Mouse (Mus musculus) stomach, embryonic 16.5 days (tissue): Measurements from ENCODE around the gene Cdc42. TPM values are rescaled to one million over a fixed set of nuclear protein-coding genes. Genes with fewer than 3 reads are reported as not detected.

Source experiments
- ATAC-seq: fragments of 200-750 bp; cut with Nextera tagmentation; 2 replicates; pipeline ENCODE4 v1.8.0; 2017; ENCODE audit warnings: moderate number of reproducible peaks, moderate TSS enrichment; ENCODE audit not compliant: insufficient read depth, low FRiP score
- H3K27ac ChIP-seq: fragments of 300-500 bp; sonication (generic); 2 replicates; pipeline ENCODE4 v1.5.1; 2014; ENCODE audit warnings: low read length
- H3K27me3 ChIP-seq: fragments of 300-500 bp; sonication (generic); 2 replicates; pipeline ENCODE4 v1.6.1; 2014; ENCODE audit warnings: low read length, control low read depth, mixed read lengths; ENCODE audit not compliant: control insufficient read depth, insufficient read depth
- H3K36me3 ChIP-seq: fragments of 300-500 bp; sonication (generic); 2 replicates; pipeline ENCODE4 v1.6.1; 2014; ENCODE audit warnings: low read length; ENCODE audit not compliant: control insufficient read depth, insufficient read depth
- H3K4me1 ChIP-seq: fragments of 300-500 bp; sonication (generic); 2 replicates; pipeline ENCODE4 v1.6.1; 2014; ENCODE audit warnings: low read length, control low read depth, mixed read lengths; ENCODE audit not compliant: control insufficient read depth, insufficient read depth
- H3K4me2 ChIP-seq: fragments of 300-500 bp; sonication (generic); 2 replicates; pipeline ENCODE4 v1.6.1; 2014; ENCODE audit warnings: low read depth, low read length, mixed read lengths
- H3K4me3 ChIP-seq: fragments of 300-500 bp; sonication (generic); replicated peaks from 2 replicates; pipeline ENCODE4 v1.5.1; 2014; ENCODE audit warnings: mild to moderate bottlenecking, low read length
- H3K9ac ChIP-seq: fragments of 300-500 bp; sonication (generic); 2 replicates; pipeline ENCODE4 v1.6.1; 2014; ENCODE audit warnings: low read length
- H3K9me3 ChIP-seq: fragments of 300-500 bp; sonication (generic); replicated peaks from 2 replicates; pipeline ENCODE4 v1.6.1; 2016; ENCODE audit warnings: low read length, control low read depth; ENCODE audit not compliant: control insufficient read depth
- WGBS: fragments of 180-500 bp; shearing (Covaris S2); extraction: QIAGEN DNeasy Blood & Tissue Kit; methylation state at CpG from one replicate; pipeline ENCODE4 v1.1.7; 2014; 5-methylcytosine and 5-hydroxymethylcytosine counted together
- polyA plus RNA-seq: library from polyadenylated mRNA; unstranded; fragments of >200 nt; fragmentation: Nextera tagmentation; extraction: Ambion mirVana; gene quantifications from 2 replicates; pipeline ENCODE4 v1.2.1, GENCODE M21; 2015

The Cdc42 gene
- polyA plus RNA-seq, 1 experiment from 2014 or later = 710 TPM

- Histone ChIP-seq H3K27me3 (no peaks in the 10 kb centered on the region), H3K9ac (no peak overlapping the region), H3K4me3 (no peak overlapping the region), H3K27ac (peak overlapping the region; percentile 6; the same call in 1 of the 2 replicates), H3K36me3 (no peaks in the 10 kb centered on the region), H3K9me3 (no peaks in the 10 kb centered on the region), H3K4me1 (peaks cover 20% of the 10 kb centered on the region), H3K4me2 (no peak overlapping the region)
- 81% methylated on average over 19 of the region's 19 CpGs for WGBS
- no peak for ATAC-seq
These were observed 8.0 kb upstream of the Cdc42 start for GRCm38 (mm10) chr4:137365356-137366062.

DNA sequence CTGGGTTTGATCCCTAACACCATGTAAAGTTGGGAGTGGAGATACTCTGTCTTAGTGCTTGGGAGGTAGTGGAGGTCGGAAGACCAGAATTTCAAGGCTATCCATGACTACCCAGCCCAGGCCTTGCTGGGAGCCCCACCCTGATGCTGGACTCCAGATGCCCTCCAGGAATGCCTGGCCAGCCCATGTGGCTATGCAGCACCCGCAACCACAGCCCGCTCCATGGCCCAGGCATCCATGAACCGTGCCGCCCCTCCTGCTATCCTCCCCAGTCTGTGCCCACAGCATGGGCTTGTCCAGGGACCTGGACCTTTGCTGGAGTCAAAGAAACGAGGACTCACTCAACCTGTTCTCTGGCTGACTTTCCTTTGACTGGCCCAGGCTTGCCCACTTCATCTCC is 7.3 kb upstream of the Cdc42 start:
- Histone ChIP-seq H3K9me3 (no peaks in the 10 kb centered on the region), H3K4me2 (no peak overlapping the region), H3K27me3 (no peaks in the 10 kb centered on the region), H3K36me3 (no peaks in the 10 kb centered on the region), H3K4me3 (no peak overlapping the region), H3K27ac (peak overlapping the region; percentile 1; the same call in 1 of the 2 replicates), H3K4me1 (peaks cover 15% of the 10 kb centered on the region), H3K9ac (no peak overlapping the region)
- WGBS = 77% methylated on average over 6 of the region's 6 CpGs
- no peak for ATAC-seq

DNA sequence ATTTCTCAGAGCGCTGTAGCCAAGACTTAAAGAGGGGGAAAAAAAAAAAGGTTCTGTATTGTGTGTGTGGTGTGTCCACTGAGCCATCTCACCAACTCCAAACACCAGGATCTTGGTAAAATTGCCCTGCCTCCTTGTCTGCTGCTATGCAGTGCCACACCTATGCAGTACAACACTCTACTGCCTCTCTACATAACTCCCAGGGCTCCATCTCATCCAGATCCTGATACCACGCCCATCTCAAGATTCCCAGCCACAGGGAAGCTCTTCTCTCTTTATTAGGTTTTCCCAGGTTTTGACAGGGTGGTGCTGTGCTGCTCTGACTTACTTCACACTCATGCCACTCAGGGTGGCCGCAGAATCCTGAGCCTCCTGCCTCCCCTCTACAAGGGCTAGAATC is 3.5 kb upstream of the Cdc42 start:
- WGBS = 60% methylated on average over 3 of the region's 3 CpGs
- ATAC-seq = no peak

GRCm38 (mm10) chr4:137358291-137359002 is 927 bp upstream of the Cdc42 start:
- Histone ChIP-seq H3K9ac (no peak overlapping the region), H3K36me3 (no peaks in the 10 kb centered on the region), H3K4me2 (peak overlapping the region; percentile 10), H3K4me3 (no peak overlapping the region; the same call in 1 of the 2 replicates), H3K27me3 (no peaks in the 10 kb centered on the region), H3K9me3 (no peaks in the 10 kb centered on the region), H3K4me1 (peaks cover 23% of the 10 kb centered on the region), H3K27ac (0 out of 2 replicates have a peak overlapping the region, but pooled peaks have one; percentile 16)
- 47% methylated on average over 14 of the region's 14 CpGs for WGBS
- no peak for ATAC-seq

More for the DNA sequence above, 3.5 kb upstream of the Cdc42 start:
- H3K4me2 ChIP-seq = no peak overlapping the region
- peaks cover 7% of the 10 kb centered on the region; the same call in 1 of the 2 replicates for H3K4me1 ChIP-seq
- H3K36me3 ChIP-seq = no peaks in the 10 kb centered on the region
- no peak overlapping the region for H3K27ac ChIP-seq
- no peaks in the 10 kb centered on the region for H3K9me3 ChIP-seq
- no peak overlapping the region for H3K9ac ChIP-seq
- no peak overlapping the region for H3K4me3 ChIP-seq
- H3K27me3 ChIP-seq = no peaks in the 10 kb centered on the region

DNA sequence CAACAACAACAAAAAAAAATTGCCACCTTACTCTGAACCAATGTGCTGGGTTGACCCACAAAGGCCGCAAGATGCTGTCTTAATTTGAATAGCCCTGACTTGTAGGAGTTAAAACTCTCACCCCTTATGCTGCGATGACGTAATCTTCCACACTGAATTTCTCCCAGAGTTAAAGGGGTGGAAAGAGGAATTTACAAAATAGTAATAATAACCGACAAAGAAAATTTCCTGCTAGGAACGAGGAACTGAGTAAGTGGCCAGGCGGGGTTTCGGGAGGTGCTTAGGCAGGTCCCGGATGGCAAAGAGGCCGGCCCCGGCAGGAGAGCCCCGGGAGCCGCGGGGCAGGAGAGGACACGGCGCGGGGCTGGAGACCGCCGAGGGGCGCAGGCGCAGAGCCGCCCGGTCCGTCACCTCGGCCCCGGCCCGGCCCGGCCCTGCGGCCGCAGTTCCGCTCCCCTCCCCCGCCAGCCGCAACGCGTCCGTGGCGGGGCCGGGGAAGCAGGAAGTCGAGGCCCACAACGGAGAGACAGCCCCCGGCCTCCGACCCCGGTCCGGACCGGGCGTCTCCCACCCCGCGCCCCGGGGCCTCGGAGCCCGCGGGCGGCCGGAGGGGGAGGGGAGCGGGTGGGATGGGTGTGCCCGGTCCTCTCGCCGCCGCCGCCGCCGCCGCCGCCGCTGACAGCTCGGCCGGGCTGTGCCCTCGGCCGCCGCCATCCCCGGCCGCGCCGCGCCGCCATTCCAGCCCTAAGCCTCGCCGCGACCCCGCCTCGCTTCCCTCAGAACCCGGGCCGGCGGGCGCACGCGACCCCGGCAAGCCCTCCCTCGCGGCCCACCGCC is 628 bp downstream of the Cdc42 start:
- Histone ChIP-seq H3K4me3 (peak overlapping the region; percentile 98), H3K9me3 (no peaks in the 10 kb centered on the region)
- WGBS = under 1% methylated on average over 72 of the region's 90 CpGs

DNA sequence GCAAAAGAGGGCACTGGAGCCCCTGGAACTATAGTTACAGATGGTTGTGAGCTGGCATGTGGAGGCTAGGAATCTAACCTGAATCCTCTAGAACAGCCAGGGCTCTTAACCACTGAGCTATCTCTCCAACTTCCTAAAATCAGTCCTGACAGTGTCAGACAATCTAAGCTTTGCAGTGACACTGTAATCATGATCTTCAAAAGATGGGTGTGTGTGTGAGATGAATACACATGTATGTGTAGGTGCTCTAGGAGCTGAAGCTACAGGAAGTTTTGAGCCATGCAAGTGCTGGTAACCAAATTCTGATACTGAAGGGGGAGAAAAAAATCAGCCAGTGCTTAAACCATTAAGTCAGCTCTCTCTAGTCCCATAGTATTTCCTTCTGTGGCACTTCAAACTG is 6.9 kb downstream of the Cdc42 start:
- Histone ChIP-seq H3K4me1 (peaks cover 26% of the 10 kb centered on the region), H3K36me3 (no peaks in the 10 kb centered on the region), H3K4me2 (no peak overlapping the region), H3K9ac (no peak overlapping the region), H3K27me3 (no peaks in the 10 kb centered on the region), H3K27ac (no peak overlapping the region), H3K4me3 (no peak overlapping the region), H3K9me3 (no peaks in the 10 kb centered on the region)
- no peak for ATAC-seq

More for the DNA sequence above, 628 bp downstream of the Cdc42 start:
- Histone ChIP-seq H3K27me3 (no peaks in the 10 kb centered on the region), H3K36me3 (no peaks in the 10 kb centered on the region), H3K4me2 (peak overlapping the region; percentile 90), H3K27ac (peak overlapping the region; percentile 98), H3K4me1 (peaks cover 32% of the 10 kb centered on the region), H3K9ac (peak overlapping the region; percentile 100)
- peak; percentile 65 for ATAC-seq

DNA sequence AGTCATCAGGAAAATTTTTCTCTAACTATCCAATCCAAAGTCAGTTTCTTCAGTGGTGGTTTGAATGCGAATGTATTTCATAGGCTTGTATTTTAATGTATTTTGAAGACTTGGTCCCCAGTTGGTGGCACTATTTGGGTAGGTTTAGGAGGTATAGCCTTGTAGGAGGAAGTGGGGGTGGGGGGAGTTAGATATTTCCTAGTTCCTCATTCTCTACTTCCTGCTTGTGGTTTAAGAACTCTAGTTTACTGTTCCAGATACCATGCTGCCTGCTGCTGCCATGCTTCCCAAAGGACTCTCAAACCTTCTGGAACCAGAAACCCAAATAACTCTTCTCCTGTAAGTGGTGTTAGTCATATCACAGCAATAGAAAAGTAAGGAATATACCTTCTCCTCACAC is 11.7 kb downstream of the Cdc42 start:
- Histone ChIP-seq H3K4me2 (no peak overlapping the region), H3K27ac (no peak overlapping the region), H3K9me3 (no peaks in the 10 kb centered on the region), H3K36me3 (no peaks in the 10 kb centered on the region), H3K4me1 (0 out of 2 replicates have a peak, but pooled peaks cover 3% of the 10 kb centered on the region), H3K4me3 (no peak overlapping the region), H3K9ac (no peak overlapping the region), H3K27me3 (no peaks in the 10 kb centered on the region)
- ATAC-seq = no peak
- WGBS = 93% methylated on average over 1 of the region's 1 CpGs

DNA sequence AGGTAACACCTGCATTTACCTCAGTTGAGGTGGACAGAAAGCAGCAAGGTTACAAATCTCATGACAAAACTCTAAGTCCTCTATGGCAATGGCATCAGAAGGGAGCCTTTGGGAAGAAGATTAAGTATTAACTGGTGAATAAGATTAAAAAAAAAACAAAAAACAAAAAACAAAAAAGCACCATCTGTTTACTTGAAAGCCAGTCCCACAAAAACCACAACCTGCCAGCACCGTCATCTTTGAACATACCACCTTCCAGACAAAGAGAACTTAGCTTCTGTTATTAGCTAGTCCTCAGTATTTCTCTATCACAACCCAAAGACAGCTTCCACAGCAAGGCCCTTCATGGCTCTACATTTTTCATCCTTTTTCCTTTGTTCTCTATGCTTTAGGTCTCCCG is 12.4 kb downstream of the Cdc42 start:
- Histone ChIP-seq H3K4me3 (no peak overlapping the region), H3K9me3 (no peaks in the 10 kb centered on the region), H3K27me3 (no peaks in the 10 kb centered on the region), H3K9ac (no peak overlapping the region), H3K36me3 (no peaks in the 10 kb centered on the region), H3K4me2 (no peak overlapping the region), H3K27ac (no peak overlapping the region), H3K4me1 (0 out of 2 replicates have a peak, but pooled peaks cover 3% of the 10 kb centered on the region)
- no peak for ATAC-seq
- 72% methylated on average over 2 of the region's 2 CpGs for WGBS
